9 mouse cellular contexts compared by ENCODE assay signal in genomic region chr19:55876501-55876900, GRCm38 (mm10).
DNase-seq lines count a peak whose midpoint lies in the region; ATAC-seq lines count a peak whose summit lies in the region.
"Had no signal": no experiment of that assay in that cellular context is flagged by ENCODE, and none has a peak within 500 bp of the region (broad histone marks: within the 10 kb centered on the region; RNA-seq: fewer than 3 reads in every experiment).

No protein-coding gene starts in this region.

- no peak overlapping the region for H3K4me3 ChIP-seq in limb, embryonic 13.5 days
- H3K4me3 ChIP-seq in hindbrain, embryonic 13.5 days: no peak overlapping the region

- peaks cover 6% of the 10 kb centered on the region for H3K36me3 ChIP-seq in limb, embryonic 13.5 days
- no peaks in the 10 kb centered on the region for H3K36me3 ChIP-seq in hindbrain, embryonic 13.5 days

- WGBS in limb, embryonic 13.5 days: 33% methylated on average over 3 of the region's 3 CpGs
- WGBS in hindbrain, embryonic 13.5 days: 57% methylated on average over 3 of the region's 3 CpGs

- no peaks in the 10 kb centered on the region for H3K9me3 ChIP-seq in limb, embryonic 13.5 days
- H3K9me3 ChIP-seq in hindbrain, embryonic 13.5 days: no peaks in the 10 kb centered on the region

- peak overlapping the region; percentile 61; the same call in 1 of the 2 replicates for H3K27ac ChIP-seq in limb, embryonic 13.5 days
- H3K27ac ChIP-seq in hindbrain, embryonic 13.5 days: no peak overlapping the region
- H3K27ac ChIP-seq: liver, embryonic 14.5 days had no signal

- peaks cover 82% of the 10 kb centered on the region for H3K4me1 ChIP-seq in limb, embryonic 13.5 days
- H3K4me1 ChIP-seq in hindbrain, embryonic 13.5 days (replicated peaks): peaks cover 24% of the 10 kb centered on the region

- no peak overlapping the region for H3K4me2 ChIP-seq in limb, embryonic 13.5 days (replicated peaks)
- H3K4me2 ChIP-seq in hindbrain, embryonic 13.5 days: no peak overlapping the region

- no peak for ATAC-seq in limb, embryonic 13.5 days (ENCODE audit: low FRiP score, low read depth)
- no peak for ATAC-seq in CD4-positive, CD25-positive, alpha-beta regulatory T cell, adult 4 months
- ATAC-seq in hindbrain, embryonic 13.5 days (ENCODE audit: low FRiP score): no peak

- DNase-seq in gastrocnemius, adult 18-20 months (ENCODE audit: low spot score): peak; percentile 69
- no peak for DNase-seq in gastrocnemius, postnatal 10 days
- DNase-seq in 416B (ENCODE audit: low read depth): peak; percentile 9
- peak; percentile 40 to 55 for DNase-seq in gastrocnemius, postnatal 36 days
- DNase-seq in thymus, postnatal 10 days (ENCODE audit: low spot score in 2 of 2): no peak

- intact Hi-C loops in gastrocnemius, postnatal 36 days (cut with DNase I): loop anchor here (5.0 kb wide), 1 partner anchor 134 kb away; the partner anchor contains the start of gene Tcf7l2

- no peak overlapping the region for H3K9ac ChIP-seq in limb, embryonic 13.5 days
- H3K9ac ChIP-seq in hindbrain, embryonic 13.5 days: no peak overlapping the region
- H3K9ac ChIP-seq: liver, embryonic 14.5 days had no signal

- no peaks in the 10 kb centered on the region for H3K27me3 ChIP-seq in limb, embryonic 13.5 days
- peaks cover 23% of the 10 kb centered on the region for H3K27me3 ChIP-seq in hindbrain, embryonic 13.5 days

Comparison
In these comparisons a context has a peak if more than half of its experiments do, and no peak if none do; other contexts are left out.
1. DNase-seq: peak in gastrocnemius, adult 18-20 months (single experiment), 416B (single experiment) and gastrocnemius, postnatal 36 days (2 of 2); none in gastrocnemius, postnatal 10 days (single experiment) and thymus, postnatal 10 days (0 of 2).